Mouse (Mus musculus) neural tube, embryonic 10.5 days (tissue): Measurements from ENCODE around the gene Tbc1d9b.

ENCODE experiments used
- DNase-seq: peaks from one replicate; pipeline ENCODE4 v3.0.0-alpha.2; 2017; ENCODE audit warnings: low spot score; ENCODE audit errors: extremely low spot score

The Tbc1d9b gene

GRCm38 (mm10) chr11:50176351-50176750 is 45.2 kb downstream of the Tbc1d9b start:
- no peak for DNase-seq

GRCm38 (mm10) chr11:50177111-50177510 is 45.9 kb downstream of the Tbc1d9b start:
- no peak for DNase-seq

- no peak for DNase-seq
Measured at GRCm38 (mm10) chr11:50178532-50179488, 47.6 kb downstream of the Tbc1d9b start.

- no peak for DNase-seq
Measured at GRCm38 (mm10) chr11:50180478-50181231, 49.5 kb downstream of the Tbc1d9b start.

- no peak for DNase-seq
Measured at GRCm38 (mm10) chr11:50182702-50183101, 51.5 kb downstream of the Tbc1d9b start.

- no peak for DNase-seq
Measured at GRCm38 (mm10) chr11:50184788-50185187, 53.6 kb downstream of the Tbc1d9b start.

- DNase-seq: no peak
Measured at GRCm38 (mm10) chr11:50188682-50189081, 57.5 kb downstream of the Tbc1d9b start.

GRCm38 (mm10) chr11:50190362-50190761 is 59.2 kb downstream of the Tbc1d9b start:
- no peak for DNase-seq

- no peak for DNase-seq
Measured at GRCm38 (mm10) chr11:50192278-50192677, 61.1 kb downstream of the Tbc1d9b start.

GRCm38 (mm10) chr11:50194070-50194469 is 62.9 kb downstream of the Tbc1d9b start:
- no peak for DNase-seq

- DNase-seq: no peak
Measured at GRCm38 (mm10) chr11:50194793-50195192, 63.6 kb downstream of the Tbc1d9b start.

GRCm38 (mm10) chr11:50197500-50197899 is 66.3 kb downstream of the Tbc1d9b start:
- DNase-seq: no peak

- DNase-seq: no peak
Measured at GRCm38 (mm10) chr11:50198219-50198846, 67.1 kb downstream of the Tbc1d9b start.

- DNase-seq: no peak
Measured at GRCm38 (mm10) chr11:50198916-50199315, 67.7 kb downstream of the Tbc1d9b start.

GRCm38 (mm10) chr11:50200613-50201012 is 69.4 kb downstream of the Tbc1d9b start:
- DNase-seq: no peak

- DNase-seq: no peak
Measured at GRCm38 (mm10) chr11:50201590-50201989, 70.4 kb downstream of the Tbc1d9b start.

GRCm38 (mm10) chr11:50203302-50203827 is 72.2 kb downstream of the Tbc1d9b start:
- no peak for DNase-seq

GRCm38 (mm10) chr11:50205434-50205833 is 74.2 kb downstream of the Tbc1d9b start:
- DNase-seq: no peak

GRCm38 (mm10) chr11:50206037-50206436 is 74.8 kb downstream of the Tbc1d9b start:
- no peak for DNase-seq

GRCm38 (mm10) chr11:50207344-50207743 is 76.1 kb downstream of the Tbc1d9b start:
- no peak for DNase-seq

GRCm38 (mm10) chr11:50208039-50208438 is 76.8 kb downstream of the Tbc1d9b start:
- DNase-seq: no peak
